Mouse (Mus musculus): ENCODE data around the gene Nup85.

- TF ChIP-seq CTCF (IDR thresholded peaks at IDR 0.05; ENCODE audit: extremely low read depth, insufficient read length, insufficient replicate concordance, low read depth, low read length) (no peak), POLR2A (IDR thresholded peaks at IDR 0.05; ENCODE audit: low read depth, low read length) (no peak)
Observed at GRCm38 (mm10) chr11:115595209-115595608, 31.0 kb downstream of the Nup85 start.

All from small intestine, adult 2 months (tissue).